In genomic region chr14:60414691-60415090, GRCm38 (mm10) we compare ENCODE assay signal across 9 mouse cellular contexts. TPM values are rescaled to one million over a fixed set of nuclear protein-coding genes. Genes with fewer than 3 reads are reported as not detected.
DNase-seq lines count a peak whose midpoint lies in the region; ATAC-seq lines count a peak whose summit lies in the region.
"Had no signal": no experiment of that assay in that cellular context is flagged by ENCODE, and none has a peak within 500 bp of the region (broad histone marks: within the 10 kb centered on the region; RNA-seq: fewer than 3 reads in every experiment).

No protein-coding gene starts in this region.

- WGBS in kidney, embryonic 16.5 days, result 75% methylated on average over 8 of the region's 8 CpGs
- 84% methylated on average over 8 of the region's 8 CpGs for WGBS in liver, embryonic 11.5 days

- H3K9me3 ChIP-seq in kidney, embryonic 16.5 days (ENCODE audit: low read length), result no peaks in the 10 kb centered on the region
- H3K9me3 ChIP-seq in liver, embryonic 11.5 days (ENCODE audit: control insufficient read depth, low read length), result no peaks in the 10 kb centered on the region
- H3K9me3 ChIP-seq: liver, embryonic 15.5 days had no signal

- no peak overlapping the region for H3K27ac ChIP-seq in kidney, embryonic 16.5 days (ENCODE audit: low read length)
- H3K27ac ChIP-seq in liver, embryonic 11.5 days (ENCODE audit: low read depth, low read length), result no peak overlapping the region
- H3K27ac ChIP-seq: liver, embryonic 15.5 days had no signal

- no peak overlapping the region for H3K4me3 ChIP-seq in kidney, embryonic 16.5 days (ENCODE audit: low read length)
- H3K4me3 ChIP-seq in liver, embryonic 11.5 days (ENCODE audit: low read depth, low read length), result no peak overlapping the region
- H3K4me3 ChIP-seq: liver, embryonic 15.5 days had no signal

- ATAC-seq in erythroblast, adult 5-6 weeks (replicated peaks; ENCODE audit: low FRiP score, poor library complexity, severe bottlenecking), result no peak
- ATAC-seq in kidney, embryonic 16.5 days (ENCODE audit: low FRiP score, low TSS enrichment), result no peak
- ATAC-seq in liver, embryonic 11.5 days (replicated peaks; ENCODE audit: low FRiP score), result no peak

- H3K4me2 ChIP-seq in kidney, embryonic 16.5 days (replicated peaks; ENCODE audit: low read depth, low read length), result no peak overlapping the region
- no peak overlapping the region for H3K4me2 ChIP-seq in liver, embryonic 11.5 days
- H3K4me2 ChIP-seq: liver, embryonic 15.5 days had no signal

- DNase-seq in heart, adult 11 months, result peak; percentile 72
- no peak for DNase-seq in heart, adult 18-20 months
- DNase-seq in cerebellum, adult 9-10 months, result peak; percentile 86
- DNase-seq in layer of hippocampus, adult 18-20 months (ENCODE audit: low spot score in 2 of 2), result peak; percentile 83 to 92
- DNase-seq in lung, postnatal 25 days (ENCODE audit: low spot score), result peak; percentile 3
- no peak for DNase-seq in liver, embryonic 11.5 days (ENCODE audit: low spot score)

- H3K27me3 ChIP-seq in kidney, embryonic 16.5 days (ENCODE audit: insufficient read depth, low read length), result no peaks in the 10 kb centered on the region
- no peaks in the 10 kb centered on the region for H3K27me3 ChIP-seq in liver, embryonic 11.5 days (replicated peaks; ENCODE audit: control insufficient read depth, insufficient read depth, low read length)
- H3K27me3 ChIP-seq: liver, embryonic 15.5 days had no signal

- no peaks in the 10 kb centered on the region for H3K36me3 ChIP-seq in kidney, embryonic 16.5 days (ENCODE audit: insufficient read depth, low read length)
- no peaks in the 10 kb centered on the region for H3K36me3 ChIP-seq in liver, embryonic 11.5 days (ENCODE audit: control insufficient read depth, insufficient read depth, low read length)
- H3K36me3 ChIP-seq: liver, embryonic 15.5 days had no signal

- peaks cover 11% of the 10 kb centered on the region for H3K4me1 ChIP-seq in kidney, embryonic 16.5 days (ENCODE audit: insufficient read depth, low read length)
- 0 out of 2 replicates have a peak, but pooled peaks cover 3% of the 10 kb centered on the region for H3K4me1 ChIP-seq in liver, embryonic 11.5 days (replicated peaks; ENCODE audit: control insufficient read depth, insufficient read depth, low read length)
- H3K4me1 ChIP-seq: liver, embryonic 15.5 days had no signal

- H3K9ac ChIP-seq in kidney, embryonic 16.5 days (replicated peaks; ENCODE audit: low read length), result no peak overlapping the region
- no peak overlapping the region for H3K9ac ChIP-seq in liver, embryonic 11.5 days (ENCODE audit: low read depth, low read length)
- H3K9ac ChIP-seq: liver, embryonic 15.5 days had no signal

RNA-seq across cellular contexts. Expression of gene Amer2, which starts 41.6 kb away (rescaled TPM):
- not detected for total RNA-seq in heart, adult 18-20 months (2021)
- 10 to 100 TPM; 51.1 to 51.8 TPM for total RNA-seq in layer of hippocampus, adult 18-20 months (2021)
- total RNA-seq in erythroblast, adult 5-6 weeks (2015; ENCODE audit: low replicate concordance), result 0.21 and 2.5 TPM in 2 replicates
- 0.51 and 0.98 TPM in 2 replicates for total RNA-seq in erythroblast, adult 5-6 weeks (2017; ENCODE audit: low replicate concordance)
- polyA plus RNA-seq in kidney, embryonic 16.5 days (2015; fragmentation: Nextera tagmentation; extraction: Ambion mirVana), result 1.7 and 1.8 TPM in 2 replicates
- polyA plus RNA-seq in liver, embryonic 11.5 days (2014; fragmentation: Nextera tagmentation; extraction: Ambion mirVana), result 0.43 and 0.55 TPM in 2 replicates

Comparison
In these comparisons a context has a peak if more than half of its experiments do, and no peak if none do; other contexts are left out.
1. DNase-seq: peak in heart, adult 11 months (single experiment), cerebellum, adult 9-10 months (single experiment), layer of hippocampus, adult 18-20 months (2 of 2) and lung, postnatal 25 days (single experiment); none in heart, adult 18-20 months (0 of 2) and liver, embryonic 11.5 days (single experiment).
2. RNA of gene Amer2, which starts 41.6 kb away (total RNA-seq): 51.1 to 51.8 TPM in layer of hippocampus, adult 18-20 months; 0.21 to 2.5 TPM in erythroblast, adult 5-6 weeks and not detected in heart, adult 18-20 months; every median in the first group is over 10 times any median in the second.